Mouse (Mus musculus): ENCODE results near the gene Drosha. TPM values are rescaled to one million over a fixed set of nuclear protein-coding genes. Genes with fewer than 3 reads are reported as not detected.
"Not testable (repeated sequence)": the region's sequence is repeated elsewhere in the genome, so short reads cannot be mapped to it uniquely, and the experiment has no call there.

Drosha gene
- polyA plus RNA-seq, 1 experiment, result 50.3 TPM

- Histone ChIP-seq H3K27me3 (ENCODE audit: control insufficient read depth, insufficient read depth, low read length) (no peaks in the 10 kb centered on the region), H3K4me3 (replicated peaks; ENCODE audit: insufficient read depth, low read depth, low read length) (no peak overlapping the region), H3K4me1 (ENCODE audit: control insufficient read depth, insufficient read depth, low read length) (no peaks in the 10 kb centered on the region), H3K27ac (ENCODE audit: insufficient read depth, low read length) (no peak overlapping the region)
- 61% methylated on average over 24 of the region's 24 CpGs for whole genome bisulfite sequencing
- no peak for TF ChIP-seq CTCF (IDR thresholded peaks at IDR 0.05; ENCODE audit: borderline replicate concordance, insufficient read depth, low read depth, low read length)
- TF ChIP-seq POLR2A (IDR thresholded peaks at IDR 0.05; ENCODE audit: borderline replicate concordance, insufficient read depth, low read length), result no peak
- DNase-seq, result no peak
Observed at GRCm38 (mm10) chr15:12919967-12920870, 95.6 kb downstream of the Drosha start.

GRCm38 (mm10) chr15:12921901-12922300, 97.3 kb downstream of the Drosha start:
- Histone ChIP-seq H3K4me3 (replicated peaks; ENCODE audit: insufficient read depth, low read depth, low read length) (no peak overlapping the region), H3K27ac (ENCODE audit: insufficient read depth, low read length) (no peak overlapping the region), H3K27me3 (ENCODE audit: control insufficient read depth, insufficient read depth, low read length) (no peaks in the 10 kb centered on the region), H3K4me1 (ENCODE audit: control insufficient read depth, insufficient read depth, low read length) (no peaks in the 10 kb centered on the region)
- no peak for DNase-seq
- WGBS, result 95% methylated on average over 6 of the region's 6 CpGs
- TF ChIP-seq POLR2A (IDR thresholded peaks at IDR 0.05; ENCODE audit: borderline replicate concordance, insufficient read depth, low read length) (no peak), CTCF (IDR thresholded peaks at IDR 0.05; ENCODE audit: borderline replicate concordance, insufficient read depth, low read depth, low read length) (no peak)

DNA sequence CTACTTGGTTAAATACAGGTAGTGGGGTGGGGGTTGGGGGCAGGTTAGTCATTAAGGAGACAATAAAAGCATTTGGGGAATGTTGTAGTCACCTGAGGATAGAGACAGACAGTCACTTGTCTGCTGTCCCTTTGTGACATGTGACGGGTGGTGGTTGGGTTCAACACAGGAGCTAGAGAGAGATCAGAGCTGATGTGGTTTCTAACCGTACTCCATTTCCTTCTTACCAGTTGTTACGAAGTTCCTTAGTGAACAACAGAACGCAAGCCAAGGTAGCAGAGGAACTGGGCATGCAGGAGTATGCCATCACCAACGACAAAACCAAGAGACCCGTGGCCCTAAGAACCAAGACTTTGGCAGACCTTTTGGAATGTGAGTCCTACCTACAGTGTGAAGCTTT, 99.2 kb downstream of the Drosha start:
- WGBS, result 93% methylated on average over 6 of the region's 6 CpGs
- DNase-seq, result no peak
- H3K27ac ChIP-seq (ENCODE audit: insufficient read depth, low read length), result no peak overlapping the region
- no peak overlapping the region for H3K4me3 ChIP-seq (replicated peaks; ENCODE audit: insufficient read depth, low read depth, low read length)
- TF ChIP-seq CTCF (IDR thresholded peaks at IDR 0.05; ENCODE audit: borderline replicate concordance, insufficient read depth, low read depth, low read length), result no peak
- TF ChIP-seq POLR2A (IDR thresholded peaks at IDR 0.05; ENCODE audit: borderline replicate concordance, insufficient read depth, low read length), result no peak
- H3K27me3 ChIP-seq (ENCODE audit: control insufficient read depth, insufficient read depth, low read length), result no peaks in the 10 kb centered on the region
- no peaks in the 10 kb centered on the region for H3K4me1 ChIP-seq (ENCODE audit: control insufficient read depth, insufficient read depth, low read length)

- no peak overlapping the region for H3K4me3 ChIP-seq (replicated peaks; ENCODE audit: insufficient read depth, low read depth, low read length)
- H3K27me3 ChIP-seq (ENCODE audit: control insufficient read depth, insufficient read depth, low read length), result no peaks in the 10 kb centered on the region
- no peak overlapping the region for H3K27ac ChIP-seq (ENCODE audit: insufficient read depth, low read length)
- no peaks in the 10 kb centered on the region for H3K4me1 ChIP-seq (ENCODE audit: control insufficient read depth, insufficient read depth, low read length)
- TF ChIP-seq CTCF (IDR thresholded peaks at IDR 0.05; ENCODE audit: borderline replicate concordance, insufficient read depth, low read depth, low read length) (no peak), POLR2A (IDR thresholded peaks at IDR 0.05; ENCODE audit: borderline replicate concordance, insufficient read depth, low read length) (no peak)
- WGBS, result 94% methylated on average over 5 of the region's 5 CpGs
- no peak for DNase-seq
Observed at GRCm38 (mm10) chr15:12931481-12931880, 106.9 kb downstream of the Drosha start.

DNA sequence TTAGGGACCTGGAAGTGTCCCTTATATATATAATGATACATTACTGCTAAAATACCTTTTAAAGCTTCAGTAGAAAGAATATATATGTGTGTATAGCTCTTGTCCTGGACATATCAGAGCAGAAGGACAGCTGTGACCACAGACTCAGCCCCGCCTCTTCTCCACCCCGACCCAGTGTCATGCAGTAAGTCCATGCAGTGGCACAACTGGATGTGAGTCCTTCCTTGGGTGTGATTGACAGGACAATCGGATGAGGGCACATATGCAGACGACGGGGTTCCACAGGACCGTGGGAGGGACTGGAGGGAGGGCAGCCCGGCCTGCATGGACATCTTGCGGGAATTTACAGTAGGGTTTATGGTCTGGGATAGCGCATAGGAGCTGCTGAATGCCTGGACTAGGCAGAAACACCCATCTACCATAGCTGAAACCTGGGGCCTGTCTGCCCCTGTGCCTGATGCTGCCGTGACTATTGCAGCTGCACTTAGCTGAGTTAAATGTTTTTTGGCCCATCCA, 111.7 kb downstream of the Drosha start:
- H3K4me3 ChIP-seq (replicated peaks; ENCODE audit: insufficient read depth, low read depth, low read length), result no peak overlapping the region
- H3K4me1 ChIP-seq (ENCODE audit: control insufficient read depth, insufficient read depth, low read length), result no peaks in the 10 kb centered on the region
- no peak overlapping the region for H3K27ac ChIP-seq (ENCODE audit: insufficient read depth, low read length)
- TF ChIP-seq POLR2A (IDR thresholded peaks at IDR 0.05; ENCODE audit: borderline replicate concordance, insufficient read depth, low read length), result no peak
- no peak for TF ChIP-seq CTCF (IDR thresholded peaks at IDR 0.05; ENCODE audit: borderline replicate concordance, insufficient read depth, low read depth, low read length)
- H3K27me3 ChIP-seq (ENCODE audit: control insufficient read depth, insufficient read depth, low read length), result no peaks in the 10 kb centered on the region
- 86% methylated on average over 10 of the region's 10 CpGs for WGBS
- DNase-seq, result no peak

DNA sequence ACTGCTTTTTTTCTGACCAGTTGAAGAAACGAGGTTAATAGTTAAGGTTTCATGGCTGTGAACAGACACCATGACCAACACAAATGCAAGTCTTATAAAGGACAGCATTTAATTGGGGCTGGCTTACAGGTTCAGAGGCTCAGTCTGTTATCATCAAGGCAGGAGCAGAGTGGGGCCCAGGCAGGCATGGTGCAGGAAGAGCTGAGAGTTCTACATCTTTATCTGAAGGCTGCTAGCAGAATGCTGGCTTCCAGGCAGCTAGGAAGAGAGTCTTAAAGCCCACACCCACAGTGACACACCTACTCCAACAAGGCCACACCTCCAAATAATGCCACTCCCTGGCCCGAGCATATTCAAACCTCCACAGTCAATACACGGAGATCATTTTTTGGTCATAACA, 112.7 kb downstream of the Drosha start:
- H3K4me3 ChIP-seq (replicated peaks; ENCODE audit: insufficient read depth, low read depth, low read length); DNase-seq; H3K27me3 ChIP-seq (ENCODE audit: control insufficient read depth, insufficient read depth, low read length); H3K27ac ChIP-seq (ENCODE audit: insufficient read depth, low read length); H3K4me1 ChIP-seq (ENCODE audit: control insufficient read depth, insufficient read depth, low read length): not testable (repeated sequence)
- 92% methylated on average over 3 of the region's 3 CpGs for WGBS

- Histone ChIP-seq H3K27me3 (ENCODE audit: control insufficient read depth, insufficient read depth, low read length) (no peaks in the 10 kb centered on the region), H3K4me1 (ENCODE audit: control insufficient read depth, insufficient read depth, low read length) (no peaks in the 10 kb centered on the region), H3K4me3 (replicated peaks; ENCODE audit: insufficient read depth, low read depth, low read length) (no peak overlapping the region), H3K27ac (ENCODE audit: insufficient read depth, low read length) (no peak overlapping the region)
- 84% methylated on average over 9 of the region's 9 CpGs for WGBS
- DNase-seq, result no peak
- no peak for TF ChIP-seq POLR2A (IDR thresholded peaks at IDR 0.05; ENCODE audit: borderline replicate concordance, insufficient read depth, low read length)
- TF ChIP-seq CTCF (IDR thresholded peaks at IDR 0.05; ENCODE audit: borderline replicate concordance, insufficient read depth, low read depth, low read length), result no peak
Observed at GRCm38 (mm10) chr15:12941106-12941505, 116.5 kb downstream of the Drosha start.

DNA sequence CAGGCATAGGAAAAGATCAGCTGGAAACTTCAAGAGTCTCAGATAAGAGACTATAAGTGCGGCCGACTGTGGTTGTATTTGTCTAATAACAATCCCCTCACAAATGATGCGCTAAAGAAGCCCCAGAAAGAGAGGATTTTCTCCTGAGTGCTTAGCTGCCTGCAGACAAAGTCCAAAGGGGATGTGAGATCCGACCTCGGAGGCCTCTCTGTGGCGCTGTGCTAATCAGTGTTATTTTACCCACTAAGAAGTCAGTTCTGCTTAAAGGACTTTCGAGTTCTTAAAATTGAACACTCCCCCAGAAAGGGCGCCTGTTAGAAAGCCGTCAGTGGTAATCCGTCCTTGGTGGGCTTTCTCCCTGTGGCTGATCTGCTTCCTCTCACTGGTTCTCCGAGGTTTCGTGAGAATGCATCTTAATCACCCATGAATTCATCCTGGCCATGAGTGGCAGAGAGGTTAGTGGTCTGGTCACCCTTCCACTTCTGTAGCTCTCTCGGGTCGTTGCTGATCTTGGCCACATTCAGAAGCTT, 117.1 kb downstream of the Drosha start:
- TF ChIP-seq CTCF (IDR thresholded peaks at IDR 0.05; ENCODE audit: borderline replicate concordance, insufficient read depth, low read depth, low read length) (no peak), POLR2A (IDR thresholded peaks at IDR 0.05; ENCODE audit: borderline replicate concordance, insufficient read depth, low read length) (no peak)
- H3K4me1 ChIP-seq (ENCODE audit: control insufficient read depth, insufficient read depth, low read length), result no peaks in the 10 kb centered on the region
- 63% methylated on average over 14 of the region's 14 CpGs for WGBS
- no peaks in the 10 kb centered on the region for H3K27me3 ChIP-seq (ENCODE audit: control insufficient read depth, insufficient read depth, low read length)
- H3K27ac ChIP-seq (ENCODE audit: insufficient read depth, low read length), result no peak overlapping the region
- no peak for DNase-seq
- no peak overlapping the region for H3K4me3 ChIP-seq (replicated peaks; ENCODE audit: insufficient read depth, low read depth, low read length)
